Mouse (Mus musculus) layer of hippocampus, adult 9-10 months (tissue): ENCODE results near the gene Olfr715.
"Not testable (repeated sequence)": the region's sequence is repeated elsewhere in the genome, so short reads cannot be mapped to it uniquely, and the experiment has no call there.

ENCODE experiments used
- DNase-seq: peaks from one replicate; pipeline ENCODE4 v3.0.0; 2022; ENCODE audit warnings: low spot score

The Olfr715 gene

GRCm38 (mm10) chr7:107130983-107131382 lies at the start of gene Olfr715:
TSS of gene Olfr715 (minus strand) at chr7:107131083.
- DNase-seq: not testable (repeated sequence)

- DNase-seq: no peak
These were observed 49.5 kb upstream of the Olfr715 start for GRCm38 (mm10) chr7:107180406-107180805.

GRCm38 (mm10) chr7:107166690-107167089 lies 35.8 kb upstream of the Olfr715 start, which contains the start of gene Nlrp14:
TSS of gene Nlrp14 (plus strand) at chr7:107166990.
- DNase-seq: no peak

GRCm38 (mm10) chr7:107138027-107138426 lies 7.1 kb upstream of the Olfr715 start, which contains the start of gene Olfr716:
TSS of gene Olfr716 (plus strand) at chr7:107138327.
- DNase-seq: not testable (repeated sequence)

- DNase-seq: not testable (repeated sequence)
These were observed 20.6 kb downstream of the Olfr715 start, which contains the start of gene Olfr715b for GRCm38 (mm10) chr7:107110269-107110668. TSS of gene Olfr715b (minus strand) at chr7:107110369.

GRCm38 (mm10) chr7:107092920-107093319 lies 38.0 kb downstream of the Olfr715 start, which contains the start of gene Olfr17:
TSS of gene Olfr17 (plus strand) at chr7:107093220.
- no peak for DNase-seq
